Mouse (Mus musculus) layer of hippocampus, adult 11-12 months (tissue): ENCODE results near the gene Gsta1.
"Not testable (repeated sequence)": the region's sequence is repeated elsewhere in the genome, so short reads cannot be mapped to it uniquely, and the experiment has no call there.

Experiments used
- DNase-seq: peaks from one replicate; pipeline ENCODE4 v3.0.0; 2022; ENCODE audit warnings: low spot score

Gsta1 gene

DNA sequence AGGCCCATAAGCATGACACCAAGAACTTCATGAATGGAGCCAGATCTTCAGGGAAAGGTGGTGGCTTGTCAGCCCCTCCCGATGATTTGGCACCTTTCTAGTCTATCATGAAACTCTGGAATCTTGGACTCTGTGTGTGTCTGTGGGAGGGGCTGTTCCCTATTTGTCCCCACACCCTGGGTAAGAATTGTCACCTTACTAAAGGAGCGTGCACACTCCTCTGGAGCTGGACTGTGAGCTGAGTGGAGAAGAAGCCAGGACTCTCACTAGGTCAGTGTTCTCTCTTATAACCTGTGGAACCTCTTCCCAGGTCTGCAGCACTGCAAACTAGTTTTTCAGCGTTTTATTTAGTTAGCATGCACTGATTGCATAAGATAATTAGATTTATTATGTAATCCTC, at the start of gene Gsta1:
Gsta1 (plus strand) TSS at position 196 of the 400 bp plus-strand sequence.
- DNase-seq = not testable (repeated sequence)

DNA sequence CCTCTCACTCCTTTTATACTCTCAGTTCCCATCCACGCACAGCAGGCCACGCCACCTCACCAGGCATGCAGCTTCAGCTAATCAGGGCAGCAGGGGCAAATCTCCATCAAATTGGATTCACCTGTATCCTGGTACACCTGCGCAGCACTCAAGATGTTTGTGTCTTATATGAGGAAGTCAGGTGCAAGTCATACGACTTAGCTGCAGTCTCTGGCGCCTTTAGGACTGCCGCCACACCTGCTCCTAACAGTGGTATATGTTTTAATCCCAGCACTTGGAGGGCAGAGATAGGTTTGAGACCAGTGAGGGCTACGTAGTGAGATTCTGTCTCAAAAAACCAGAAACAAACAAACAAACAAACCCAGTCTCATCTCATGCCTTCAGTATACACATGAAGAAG, 48.0 kb upstream of the Gsta1 start, which contains the start of gene Gsta4:
Gsta4 (plus strand) TSS at position 301 of the 400 bp plus-strand sequence.
- DNase-seq = not testable (repeated sequence)

DNA sequence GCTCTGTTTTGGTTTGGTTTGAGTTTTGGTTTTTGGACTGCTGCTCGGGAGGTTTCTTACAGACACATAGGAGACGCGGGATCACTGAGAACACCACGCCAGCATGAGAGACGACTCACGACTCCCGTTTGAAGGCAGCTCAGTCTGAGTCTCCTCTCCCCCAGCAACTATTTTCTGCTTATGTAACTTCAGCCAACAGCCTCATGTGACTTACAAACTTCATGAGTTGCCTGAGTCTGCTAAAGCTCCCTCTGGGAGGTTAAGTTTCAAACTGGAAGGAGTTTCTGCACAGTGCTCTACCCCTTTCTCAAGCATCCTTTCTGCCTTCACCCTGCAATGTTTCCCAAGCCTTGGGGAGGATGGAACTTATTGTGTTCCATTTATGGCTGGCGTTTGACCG, 44.8 kb upstream of the Gsta1 start:
- no peak for DNase-seq

DNA sequence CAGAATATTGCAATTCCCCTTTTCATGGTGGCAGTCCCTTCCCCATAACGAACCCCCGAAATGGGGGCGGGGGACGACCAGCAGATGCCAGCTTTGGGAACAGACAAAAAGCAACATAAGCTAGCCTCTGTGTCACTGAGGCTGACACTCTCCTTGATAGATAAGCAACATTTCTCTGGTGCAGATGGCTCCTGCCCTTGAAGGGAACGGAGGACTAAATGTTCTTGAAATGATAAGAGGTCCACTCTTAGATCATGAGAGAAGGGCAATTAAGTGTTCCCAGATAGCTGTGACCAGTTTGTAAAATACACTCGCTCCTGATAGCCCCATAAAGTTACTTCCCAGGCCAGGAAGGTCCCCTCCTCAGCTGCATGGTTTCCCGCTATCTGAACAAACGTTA, 41.5 kb upstream of the Gsta1 start:
- no peak for DNase-seq

DNA sequence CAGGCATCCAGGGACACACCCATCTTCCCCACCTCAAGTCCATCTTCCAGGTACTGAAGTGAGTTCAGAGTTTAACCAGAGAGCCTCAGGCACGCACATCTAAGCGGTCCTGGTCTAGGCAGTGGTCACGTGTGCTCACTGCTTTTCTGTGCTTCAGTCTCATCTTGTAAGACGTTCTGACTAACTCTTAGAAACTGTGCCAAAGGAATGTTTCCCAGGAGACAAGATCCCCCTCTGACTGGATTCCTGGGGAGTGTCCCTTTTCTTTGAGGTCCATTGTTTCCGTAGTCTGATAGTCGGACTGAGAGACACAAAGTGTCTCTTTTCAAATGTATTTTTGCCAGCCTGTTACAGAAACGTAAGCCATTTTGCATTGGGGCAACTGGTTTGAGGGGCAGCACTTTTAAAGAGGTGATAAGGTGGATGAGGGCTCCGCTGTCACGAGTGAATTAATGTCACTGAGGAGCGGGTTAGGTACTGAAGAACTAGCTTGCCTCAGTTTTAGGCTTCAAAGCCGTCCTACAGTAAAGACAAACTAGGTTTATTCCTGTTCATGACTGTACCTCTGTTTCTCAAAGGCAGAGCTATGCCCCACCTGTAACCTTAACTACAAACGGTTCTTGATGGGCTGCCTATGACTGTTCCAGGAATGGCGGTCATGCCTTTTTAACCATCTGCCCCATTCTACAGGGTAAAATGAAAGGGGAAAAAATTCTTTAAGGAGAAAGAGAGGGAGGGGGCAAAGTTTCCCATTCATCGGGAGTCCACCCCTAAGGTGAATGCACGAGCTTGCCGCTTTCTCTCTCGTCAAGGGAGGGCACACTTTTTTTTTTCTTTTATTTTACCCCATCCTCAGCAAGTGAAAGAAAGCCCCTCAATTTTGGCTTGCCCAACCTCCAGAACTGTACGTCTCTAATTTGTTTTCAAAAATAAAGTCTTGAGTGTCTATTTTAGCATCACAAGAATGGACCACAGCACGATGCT, 39.5 kb upstream of the Gsta1 start:
- DNase-seq = no peak

DNA sequence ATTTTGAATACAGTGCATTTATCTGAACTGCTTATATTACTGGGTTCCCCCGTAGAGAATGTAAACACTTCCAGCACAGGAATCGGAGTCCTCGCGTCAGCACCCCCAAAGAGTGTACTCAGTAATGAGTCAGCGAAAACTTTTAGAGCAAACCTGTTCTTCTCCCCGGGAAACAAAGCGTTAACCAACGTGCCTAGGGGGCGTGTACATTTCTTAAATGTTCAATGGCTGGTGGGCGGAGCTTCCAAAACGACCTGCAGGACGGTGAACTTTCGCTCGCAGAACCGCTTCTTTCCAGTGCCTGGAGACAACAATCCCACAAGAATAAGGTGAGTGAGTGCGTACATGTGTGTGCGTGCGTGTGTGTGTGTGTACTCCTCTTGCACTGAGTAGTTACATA, 38.7 kb upstream of the Gsta1 start:
- DNase-seq = no peak

DNA sequence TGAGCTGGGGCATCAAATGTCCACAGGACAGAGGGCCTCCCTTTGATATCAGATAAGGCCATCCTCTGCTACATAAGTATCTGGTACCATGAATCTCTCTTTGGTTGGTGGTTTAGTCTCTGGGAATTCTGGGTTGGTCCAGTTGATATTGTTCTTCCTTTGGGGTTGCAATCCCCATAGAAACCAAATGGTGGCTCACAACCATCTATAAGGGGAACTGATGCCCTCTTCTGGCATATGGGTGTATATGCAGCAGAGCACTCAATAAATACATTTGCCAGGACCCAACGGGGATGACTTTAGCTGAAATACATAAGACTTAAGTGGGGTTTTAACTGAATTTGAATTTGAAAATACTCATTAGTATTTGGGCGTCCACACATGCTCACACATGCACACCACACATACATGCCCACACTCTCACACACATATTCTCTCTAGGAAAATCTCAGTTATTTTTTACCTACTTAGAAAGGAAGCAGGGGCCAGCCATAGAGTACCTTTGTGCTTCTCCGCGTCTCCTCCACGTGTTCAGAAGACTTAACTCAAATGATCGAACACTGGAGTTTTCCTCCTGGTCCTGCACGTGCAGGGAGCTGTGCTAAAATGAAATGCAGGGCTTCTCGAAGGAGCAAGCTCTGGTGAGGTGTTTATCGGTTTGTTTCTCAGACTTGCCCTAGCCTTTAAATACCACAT, 36.4 kb upstream of the Gsta1 start:
- peak; percentile 68 for DNase-seq

DNA sequence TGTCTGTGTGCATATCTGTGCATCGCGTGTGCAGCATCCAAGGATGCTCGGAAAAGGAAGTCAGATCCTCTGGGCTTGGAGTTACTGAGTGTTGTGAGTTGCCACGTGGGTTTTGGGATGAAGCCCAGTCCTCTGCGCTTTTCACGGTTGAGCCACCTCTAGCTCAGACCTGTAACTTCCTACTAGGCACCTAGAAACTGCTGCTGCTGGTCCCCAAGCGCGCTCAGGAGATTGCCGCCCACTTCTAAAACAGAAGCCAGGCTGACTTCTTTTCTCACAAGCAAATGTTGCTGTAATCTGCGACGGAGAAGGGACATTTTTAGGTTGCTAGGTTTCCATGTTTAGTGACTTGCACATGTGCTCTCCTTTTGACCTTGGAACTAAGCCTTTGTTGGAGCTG, 35.4 kb upstream of the Gsta1 start:
- no peak for DNase-seq

DNA sequence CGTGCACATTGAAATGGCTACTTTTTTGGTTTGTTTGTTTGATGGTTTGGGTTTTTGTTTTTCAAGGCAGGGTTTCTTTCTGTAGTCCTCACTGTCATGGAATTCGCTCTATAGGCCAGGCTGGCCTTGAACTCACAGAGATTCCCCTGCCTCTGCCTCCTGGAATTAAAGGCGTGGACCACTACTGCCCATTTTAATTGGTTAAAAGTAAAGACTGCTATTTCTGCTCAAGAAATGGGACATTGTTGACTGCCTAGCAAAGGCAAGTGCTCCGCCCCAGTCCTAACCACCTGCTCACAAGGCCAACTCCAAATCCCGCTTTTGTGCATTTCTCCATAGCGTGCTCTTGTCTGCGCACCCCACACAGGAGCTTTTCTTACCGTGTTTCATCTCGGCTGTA, 32.7 kb upstream of the Gsta1 start:
- DNase-seq = no peak

DNA sequence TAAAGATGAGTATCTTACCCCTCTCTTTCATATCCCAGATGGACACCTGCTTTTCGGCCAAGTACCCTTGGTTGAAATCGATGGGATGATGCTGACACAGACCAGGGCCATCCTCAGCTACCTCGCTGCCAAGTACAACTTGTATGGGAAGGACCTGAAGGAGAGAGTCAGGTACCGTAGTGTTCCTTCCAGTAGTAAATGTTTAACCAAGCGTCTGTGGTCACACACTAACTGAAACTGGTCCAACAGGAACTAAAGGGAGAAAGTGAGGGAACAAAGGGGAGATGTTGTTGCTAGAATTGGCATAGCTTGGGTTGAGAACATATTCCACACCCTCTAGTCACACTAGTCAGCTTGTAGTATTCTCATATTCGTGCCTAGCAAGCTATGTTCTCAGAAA, 26.3 kb upstream of the Gsta1 start:
- DNase-seq = no peak

DNA sequence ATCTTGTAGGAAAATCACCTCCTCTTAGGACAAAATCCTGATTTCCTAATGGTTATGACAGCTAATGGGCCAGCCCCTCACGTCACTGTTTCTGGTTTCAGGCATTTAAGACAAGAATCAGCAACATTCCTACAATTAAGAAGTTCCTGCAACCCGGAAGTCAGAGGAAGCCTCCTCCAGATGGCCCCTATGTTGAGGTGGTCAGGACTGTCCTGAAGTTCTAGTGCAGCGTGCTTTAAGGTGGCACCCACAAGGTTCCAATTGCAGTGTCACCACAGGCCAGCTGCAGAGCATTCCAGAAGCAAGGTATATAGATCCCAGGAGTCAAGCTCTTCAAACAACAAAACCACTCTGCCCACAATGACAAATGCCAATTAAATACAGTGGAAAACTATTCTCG, 21.5 kb upstream of the Gsta1 start:
- DNase-seq = no peak

DNA sequence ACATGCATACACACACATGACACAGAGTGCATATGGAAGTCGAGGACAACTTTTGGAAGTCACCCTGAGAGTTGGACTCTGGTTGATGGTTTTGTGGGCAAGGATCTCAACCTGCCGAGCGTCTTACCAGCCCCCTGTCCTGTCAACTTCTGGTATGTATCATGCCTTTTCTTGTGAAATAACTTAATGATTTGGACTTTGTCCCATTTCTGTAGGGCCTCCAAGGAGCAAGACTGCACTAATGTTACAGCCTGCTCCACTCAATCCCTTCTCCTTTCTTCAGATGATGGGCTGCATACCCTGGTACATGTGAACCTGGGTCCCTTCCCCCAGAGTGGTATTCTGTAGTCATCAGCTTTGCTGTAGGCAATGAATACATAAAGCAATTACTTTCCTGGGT, 20.4 kb upstream of the Gsta1 start:
- no peak for DNase-seq

DNA sequence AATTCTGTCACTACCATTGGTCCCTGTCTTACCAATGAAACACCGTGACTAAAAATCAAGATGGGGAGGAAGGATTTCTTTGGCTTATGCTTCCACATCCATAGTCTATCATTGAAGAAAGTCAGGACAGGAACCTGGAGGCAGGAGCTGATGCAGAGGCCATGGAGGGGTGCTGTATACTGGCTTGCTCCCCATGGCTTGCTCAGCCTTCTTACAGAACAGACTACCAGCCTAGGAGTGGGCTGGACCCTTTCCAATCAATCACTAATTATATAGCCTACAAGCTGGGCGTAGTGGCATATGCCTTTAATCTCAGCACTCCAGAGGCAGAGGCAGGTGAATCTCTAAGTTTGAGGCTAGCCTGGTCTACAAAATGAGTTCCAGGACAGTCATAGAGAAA, 19.6 kb upstream of the Gsta1 start:
- DNase-seq = no peak

DNA sequence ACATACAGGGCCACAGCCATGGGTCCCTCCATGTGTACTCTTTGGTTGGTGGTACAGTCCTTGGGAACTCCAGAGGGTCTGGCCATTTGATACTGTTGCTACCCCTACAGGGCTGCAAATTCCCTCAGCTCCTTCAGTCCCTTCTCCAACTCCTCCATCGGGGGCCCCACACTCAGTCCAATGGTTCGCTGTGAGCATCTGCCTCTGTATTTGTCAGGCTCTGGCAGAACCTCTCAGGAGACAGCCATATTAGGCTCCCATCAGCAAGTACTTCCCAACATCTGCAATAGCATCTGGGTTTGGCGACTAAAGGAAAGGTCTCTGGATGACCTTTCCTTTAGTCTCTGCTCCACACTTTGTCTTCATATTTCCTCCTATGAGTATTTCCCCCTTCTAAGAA, 18.9 kb upstream of the Gsta1 start:
- DNase-seq = no peak

DNA sequence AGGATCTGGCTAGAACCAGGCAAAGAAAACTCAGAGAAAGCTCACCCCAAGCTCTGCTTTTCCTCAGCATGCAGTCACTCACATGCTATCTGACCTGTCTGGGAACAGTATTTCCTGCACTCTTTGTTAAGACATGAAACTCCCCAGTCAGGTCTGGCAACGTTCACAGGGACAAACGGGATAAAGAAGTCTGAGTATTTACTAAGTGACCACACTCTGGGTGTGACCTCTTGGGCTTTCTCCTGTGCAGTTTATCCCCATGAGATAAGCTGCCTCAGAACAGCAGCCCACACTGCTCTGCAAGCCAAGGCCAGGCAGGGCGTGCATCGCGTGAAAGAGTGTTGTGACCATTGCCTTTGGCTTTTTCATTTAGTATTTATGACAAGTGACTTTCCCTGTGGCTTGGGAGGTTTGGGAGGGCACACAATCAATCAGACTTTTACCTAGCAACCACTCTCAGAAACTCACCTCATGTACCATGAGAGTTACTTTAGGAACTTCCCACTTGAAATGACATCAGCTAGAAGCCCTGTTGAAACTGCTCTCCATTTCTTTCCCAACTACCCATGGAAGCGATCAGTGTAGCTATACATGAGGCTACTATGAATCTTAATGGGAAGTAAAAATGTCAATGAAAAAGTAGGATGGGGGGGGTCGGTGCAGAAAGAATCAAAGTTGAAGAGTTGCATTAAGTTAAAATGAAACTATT, 18.0 kb upstream of the Gsta1 start:
- DNase-seq = no peak

DNA sequence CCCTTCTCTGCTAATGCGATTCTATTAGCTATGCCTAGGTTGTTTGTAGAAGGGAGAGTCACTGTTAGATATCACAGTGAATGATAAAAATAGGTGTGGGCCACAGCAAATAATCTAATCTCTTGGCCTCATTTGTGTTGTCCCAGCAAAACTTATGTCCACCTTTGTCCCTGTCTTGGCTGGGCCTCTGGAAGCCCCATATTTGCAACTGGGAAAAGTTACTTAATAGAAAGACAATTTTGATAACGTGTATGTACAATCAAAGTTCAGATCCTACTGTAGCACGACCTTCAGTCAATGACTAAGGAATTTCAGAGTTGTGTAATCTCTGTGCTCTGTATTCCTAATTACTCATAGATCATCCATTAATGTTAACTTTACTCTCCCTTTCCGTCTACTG, 13.4 kb upstream of the Gsta1 start:
- no peak for DNase-seq

DNA sequence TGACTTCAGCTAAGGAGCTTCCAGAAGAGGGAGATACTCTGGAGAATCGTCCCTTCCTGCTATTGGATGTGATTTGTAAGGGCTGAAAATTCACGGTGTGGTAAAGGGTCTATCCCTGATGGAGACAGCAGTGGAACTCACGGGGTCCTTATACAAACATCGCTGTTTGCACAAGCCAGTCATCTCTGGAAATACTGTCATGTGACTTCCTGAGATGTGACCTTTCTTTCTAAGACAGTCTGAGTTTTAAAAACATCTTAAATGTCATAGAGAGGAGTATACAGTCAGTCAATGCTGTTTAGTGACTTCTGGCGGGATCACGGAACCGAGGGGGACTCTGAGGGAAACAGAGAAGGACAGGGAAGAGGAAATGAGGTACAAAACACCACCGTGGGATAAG, 7.8 kb upstream of the Gsta1 start:
- no peak for DNase-seq

DNA sequence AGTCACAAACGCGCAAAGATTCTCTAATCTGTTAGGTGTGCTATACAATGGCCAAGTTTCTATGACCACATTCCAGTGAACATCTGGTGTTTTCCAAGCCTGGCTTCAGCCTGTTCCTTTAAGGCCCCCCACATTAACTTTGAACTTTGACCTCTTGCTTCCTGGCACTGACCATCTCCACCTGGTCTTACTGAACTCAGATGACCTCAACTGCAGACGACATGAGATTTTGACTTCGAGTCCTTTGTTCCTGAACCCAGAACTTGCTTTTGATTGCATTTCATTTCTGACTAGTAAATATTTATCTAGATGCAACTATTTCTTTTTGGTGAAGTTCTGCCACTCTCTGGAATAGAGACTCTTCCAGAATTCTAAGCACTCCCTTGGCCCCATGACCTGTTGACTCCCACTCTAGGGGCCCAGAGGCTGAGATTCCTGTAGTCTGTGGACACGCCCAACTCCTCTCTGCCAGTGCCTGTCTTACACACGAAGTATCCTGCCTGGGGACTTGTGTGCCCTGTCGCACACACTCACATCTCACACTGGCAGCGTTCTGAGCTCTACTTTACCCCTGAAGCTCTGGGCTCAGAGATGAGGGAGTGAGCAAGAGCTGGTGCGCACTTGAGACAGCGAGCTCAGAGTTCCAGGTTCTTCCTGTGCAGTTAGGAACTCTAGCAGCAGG, 7.1 kb upstream of the Gsta1 start:
- DNase-seq = no peak

DNA sequence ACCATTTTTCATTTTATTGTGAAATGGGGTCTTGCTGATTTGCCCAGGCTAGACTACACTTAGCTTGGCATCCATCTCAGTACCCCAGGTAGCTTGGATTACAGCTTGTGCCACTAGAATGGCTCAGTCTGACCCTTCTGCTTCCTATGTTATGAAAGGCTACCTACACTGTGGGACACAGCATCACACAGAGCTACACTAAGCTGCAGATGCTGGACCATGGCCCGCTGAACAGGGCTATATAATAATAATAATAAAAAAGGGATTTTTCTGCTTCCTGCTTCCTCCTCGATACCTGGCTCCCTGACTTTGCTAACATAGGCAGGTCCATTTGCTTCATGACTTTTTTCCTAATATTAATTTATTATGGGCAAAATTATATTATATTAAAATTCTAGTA, 6.0 kb upstream of the Gsta1 start:
- no peak for DNase-seq

DNA sequence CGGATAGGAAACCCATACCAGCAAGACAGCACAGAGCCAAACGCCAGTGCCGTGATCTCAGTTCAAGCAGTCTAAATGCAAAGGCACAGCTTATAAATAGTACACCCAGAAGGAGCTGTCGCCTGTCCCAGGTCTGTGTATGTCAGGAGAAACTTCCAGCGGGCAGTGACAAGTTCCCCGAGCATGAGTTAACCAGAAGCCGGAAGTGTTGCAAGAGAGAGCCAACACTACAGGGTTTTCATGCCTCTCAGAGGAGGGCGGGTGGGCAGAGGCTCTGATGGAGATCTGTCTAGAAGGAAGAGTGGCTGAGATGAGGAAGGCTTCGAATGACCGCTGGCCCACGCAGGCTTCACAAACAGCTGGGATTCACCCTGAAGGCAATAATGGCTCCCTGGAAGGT, 5.2 kb upstream of the Gsta1 start:
- DNase-seq = no peak

DNA sequence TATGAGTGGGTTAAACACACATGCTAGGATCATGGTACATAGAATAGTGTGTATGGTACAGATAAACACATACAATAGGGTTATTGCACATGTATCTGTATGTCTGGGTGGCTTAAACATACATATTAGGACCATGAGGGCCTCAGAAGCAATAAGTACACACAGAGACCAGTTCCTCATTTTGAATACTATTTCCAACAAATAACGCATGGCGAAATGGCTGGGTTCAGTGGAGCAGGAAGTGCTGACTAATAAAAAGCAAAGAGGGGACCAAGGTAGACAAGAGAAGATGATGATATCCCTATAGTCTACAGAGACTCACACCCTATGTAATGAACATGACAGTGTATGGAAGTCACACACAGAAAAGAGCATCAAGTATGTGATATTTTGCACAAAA, 2.3 kb upstream of the Gsta1 start:
- no peak for DNase-seq

DNA sequence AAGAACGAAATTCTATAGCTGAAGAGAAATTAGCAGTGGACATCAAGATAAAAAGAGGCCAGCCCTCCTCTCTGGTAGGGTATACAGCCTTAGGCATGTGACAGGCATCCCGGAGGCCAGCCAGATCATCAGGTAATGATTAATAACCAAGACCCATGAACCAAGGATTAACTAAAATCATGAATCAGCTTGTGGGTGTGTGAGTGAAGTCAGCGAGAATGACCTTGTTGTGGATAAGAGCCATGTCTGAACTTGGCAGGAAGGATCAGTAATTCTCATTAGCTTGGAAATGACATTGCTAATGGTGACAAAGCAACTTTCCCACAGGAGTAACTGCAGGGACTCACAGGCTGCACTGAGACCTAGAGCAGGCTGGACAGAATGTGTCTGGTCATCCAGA, 798 bp upstream of the Gsta1 start:
- not testable (repeated sequence) for DNase-seq
